Mouse (Mus musculus) naive thymus-derived CD4-positive, alpha-beta T cell, adult 2 months (primary cell): ENCODE results near the gene Mbd5.

Source experiments
- DNase-seq: peaks from one replicate; pipeline ENCODE4 v3.0.0-alpha.2; 2011; ENCODE audit warnings: low read depth

Mbd5 gene

DNA sequence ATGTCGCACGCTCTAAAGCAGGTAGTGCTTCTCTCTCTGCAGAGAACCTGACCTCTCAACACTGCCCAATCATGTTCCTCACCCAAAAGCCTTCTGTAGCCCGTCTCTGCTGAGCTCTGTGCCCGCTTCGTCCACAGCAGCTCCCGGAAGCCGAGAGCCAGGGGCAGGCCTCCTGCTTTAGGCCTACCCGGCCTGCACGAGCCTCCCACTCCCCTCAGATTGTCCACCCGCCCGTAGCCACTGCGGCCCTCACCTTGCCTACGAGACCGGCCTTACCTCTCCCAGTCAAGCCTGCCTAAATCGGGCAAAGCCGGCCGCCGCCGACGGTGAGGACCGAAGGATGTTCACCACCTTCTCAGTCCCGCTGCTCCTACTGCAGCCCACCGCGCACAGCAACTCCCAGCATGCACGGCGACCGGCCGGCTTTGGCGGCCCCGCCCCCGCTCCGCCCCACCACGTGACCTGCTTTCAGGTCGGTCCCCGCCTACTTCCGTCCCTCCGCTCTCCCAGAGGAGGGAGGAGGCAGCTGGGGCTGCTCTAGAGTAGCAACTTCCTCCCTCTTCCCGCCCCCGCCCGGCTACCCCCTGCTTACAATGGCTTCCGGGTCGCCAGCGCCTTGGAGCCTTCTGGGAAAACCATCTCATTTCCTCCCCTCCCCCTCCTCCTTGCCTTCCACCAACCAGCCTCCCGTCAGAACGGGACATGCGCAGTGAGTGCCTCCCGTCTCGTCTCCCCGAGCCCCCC, at the start of gene Mbd5:
TSS of gene Mbd5 (plus strand) at position 668 of the 744 bp plus-strand sequence.
- peak; percentile 99 for DNase-seq

DNA sequence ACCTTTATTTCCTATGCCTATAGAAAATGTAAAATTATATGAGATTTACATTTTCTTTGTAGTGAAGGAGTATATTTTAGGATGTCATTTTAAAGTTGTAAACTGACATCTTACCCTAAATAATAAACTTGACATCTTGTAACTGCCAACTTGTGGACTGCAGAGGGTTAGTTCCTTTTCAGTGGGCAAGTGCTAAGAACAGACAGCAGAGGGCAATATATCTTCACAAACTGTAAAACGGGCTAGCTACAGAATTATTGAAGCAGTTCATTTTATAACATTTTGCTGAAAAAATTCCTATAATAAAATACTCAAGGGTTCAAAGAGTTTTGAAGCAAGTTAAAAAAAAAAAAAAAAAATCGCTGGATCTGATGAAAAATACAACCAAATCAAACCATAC, 40.4 kb upstream of the Mbd5 start:
- DNase-seq: peak; percentile 47

DNA sequence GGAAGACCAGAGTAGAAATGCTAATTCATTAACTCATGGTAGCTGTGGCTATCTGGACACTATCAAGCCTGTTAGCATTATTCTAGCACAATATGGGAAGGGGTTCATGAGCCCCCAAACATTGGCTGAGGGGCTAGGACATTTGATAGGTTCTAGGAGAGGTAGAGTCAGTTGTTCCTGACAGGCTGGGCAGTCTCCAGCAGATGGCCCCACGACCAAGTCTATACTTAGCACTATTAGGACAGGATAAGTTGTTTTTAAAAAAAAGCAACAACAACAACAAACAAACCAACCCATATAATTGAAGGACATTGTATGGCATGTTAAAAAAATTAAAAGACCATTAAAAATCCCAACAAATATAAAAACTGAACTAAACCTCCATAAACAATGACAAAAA, 35.1 kb upstream of the Mbd5 start:
- no peak for DNase-seq

DNA sequence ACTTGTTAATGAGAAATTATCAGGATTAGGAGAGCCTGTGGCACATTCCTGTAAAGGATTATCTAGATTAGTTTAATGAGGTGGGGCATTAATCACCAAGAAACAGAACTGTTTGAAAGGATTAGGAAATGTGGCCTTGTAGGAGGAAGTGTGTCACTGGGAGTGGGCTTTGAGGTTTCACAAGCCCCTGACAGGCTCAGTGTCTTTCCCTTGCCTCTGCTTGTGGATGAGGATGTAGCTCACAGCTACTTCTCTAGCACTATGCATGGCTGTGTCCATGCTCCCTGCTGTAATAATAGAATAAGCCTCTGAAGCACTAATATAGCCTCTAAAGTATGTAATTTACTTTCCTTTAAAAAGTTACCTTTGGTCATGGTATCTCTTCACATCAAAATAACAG, 33.5 kb upstream of the Mbd5 start:
- no peak for DNase-seq

DNA sequence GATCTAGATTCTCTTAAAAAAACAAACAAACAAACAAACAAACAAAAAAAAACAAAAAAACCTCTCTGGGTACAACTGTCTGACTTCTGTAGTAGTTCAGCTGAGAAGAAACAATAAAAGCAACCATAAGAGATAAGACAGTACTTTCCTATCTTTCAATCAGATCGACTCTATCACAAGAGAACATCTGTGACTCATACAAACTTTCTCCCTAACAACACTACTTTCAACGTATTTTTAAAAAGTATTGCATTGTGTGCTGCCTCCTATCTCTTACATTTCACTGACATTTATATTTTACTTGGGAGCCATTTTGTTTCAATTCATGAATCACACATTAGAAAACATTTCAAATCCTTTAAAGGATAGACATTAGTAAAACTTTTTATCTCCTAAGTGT, 14.2 kb upstream of the Mbd5 start:
- DNase-seq: no peak

DNA sequence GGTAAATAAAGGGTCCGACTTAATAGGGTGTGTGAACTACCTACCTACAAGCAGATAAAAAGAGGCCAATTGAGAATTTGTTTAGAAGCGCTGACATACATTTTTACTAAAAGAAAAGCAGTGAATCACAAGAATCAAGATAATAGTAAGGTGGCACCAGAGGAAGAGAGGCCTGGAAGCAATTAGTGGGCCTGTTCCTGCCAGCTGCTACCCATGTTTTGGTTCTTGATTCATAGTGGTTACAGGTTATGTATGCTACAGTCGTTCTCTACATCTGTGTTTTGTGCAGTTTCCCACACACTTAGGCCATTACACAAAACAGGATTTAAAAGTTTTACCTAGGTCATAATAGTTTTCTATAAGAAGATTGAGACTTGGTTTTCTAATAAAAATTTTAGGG, 1.5 kb upstream of the Mbd5 start:
- no peak for DNase-seq

DNA sequence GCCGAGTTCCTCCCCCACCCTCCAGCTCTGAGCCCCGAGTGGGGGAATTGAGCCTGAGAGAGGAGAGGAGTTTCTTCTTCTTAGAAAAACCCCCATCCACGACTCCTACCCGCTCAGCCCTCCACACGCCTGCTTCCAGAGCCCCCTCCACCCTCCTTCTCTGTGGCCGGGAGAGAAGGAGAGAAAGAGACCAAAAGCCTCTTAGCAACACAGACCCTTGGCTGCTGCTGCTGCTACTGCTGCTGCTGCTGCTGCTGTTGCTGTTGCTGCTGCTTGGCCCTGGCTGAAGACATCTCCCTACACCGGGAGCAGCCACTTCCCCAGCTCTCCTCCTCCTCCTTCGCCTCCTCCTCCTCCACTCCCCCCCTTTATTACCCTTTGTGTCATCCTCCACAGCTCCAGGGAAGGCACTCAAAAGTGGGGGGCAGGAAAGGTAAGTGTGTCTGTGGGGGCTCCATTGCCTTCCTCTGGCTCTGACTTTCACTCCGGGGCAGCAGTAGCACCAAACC, 489 bp downstream of the Mbd5 start:
- no peak for DNase-seq

DNA sequence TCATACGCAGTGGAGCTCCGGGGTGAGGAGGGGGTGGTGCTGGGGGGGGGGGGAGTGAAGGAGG, 776 bp downstream of the Mbd5 start, which contains the start of gene Orc4:
TSS of gene Orc4 (minus strand) at position 26 of the 64 bp plus-strand sequence.
- no peak for DNase-seq

DNA sequence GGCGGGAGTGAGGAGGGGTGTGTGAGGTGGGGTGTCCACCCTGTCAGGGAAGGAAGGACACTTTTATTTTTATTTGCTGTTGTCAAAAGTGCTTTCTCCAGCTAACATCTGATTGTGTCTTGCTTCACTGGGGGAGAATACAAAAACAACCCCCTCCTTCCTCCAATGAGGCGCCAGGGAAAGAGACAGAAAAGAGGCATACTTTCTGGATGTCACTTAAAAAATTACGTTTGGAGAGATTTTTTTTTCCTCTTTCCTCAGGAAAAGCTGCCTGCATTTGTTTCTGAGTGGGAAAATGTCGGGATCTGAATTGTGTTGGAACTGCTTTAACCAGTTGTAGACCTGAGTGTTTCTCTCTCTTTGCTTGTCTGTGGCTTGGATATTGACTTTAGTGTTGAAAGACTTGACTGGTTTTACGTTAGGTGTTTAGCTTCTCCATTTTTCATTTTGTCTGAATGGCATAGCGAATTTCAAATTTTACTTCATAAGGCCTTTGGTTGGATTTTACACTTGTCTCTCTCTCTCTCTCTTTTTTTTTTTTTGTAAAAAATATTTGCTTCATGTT, 1.1 kb downstream of the Mbd5 start:
- peak; percentile 29 for DNase-seq

DNA sequence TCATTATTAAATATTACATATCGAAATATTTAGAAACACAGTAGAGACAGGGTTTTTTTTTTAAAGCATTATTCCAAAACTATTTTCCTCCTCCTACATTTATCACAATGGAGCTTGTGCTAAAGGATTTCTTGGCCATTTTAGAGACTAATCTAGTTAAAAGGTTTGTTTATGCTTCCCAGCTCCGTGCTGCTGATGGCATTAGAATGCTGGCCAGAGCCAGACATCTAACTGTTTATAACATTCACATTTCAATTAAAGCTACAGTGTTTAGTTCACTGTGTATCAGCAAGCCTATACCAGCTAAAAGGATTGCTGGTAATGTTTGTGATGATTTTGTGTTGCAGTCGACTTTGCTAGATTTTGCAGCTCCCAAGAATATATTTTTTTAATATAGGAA, 7.3 kb downstream of the Mbd5 start:
- no peak for DNase-seq

DNA sequence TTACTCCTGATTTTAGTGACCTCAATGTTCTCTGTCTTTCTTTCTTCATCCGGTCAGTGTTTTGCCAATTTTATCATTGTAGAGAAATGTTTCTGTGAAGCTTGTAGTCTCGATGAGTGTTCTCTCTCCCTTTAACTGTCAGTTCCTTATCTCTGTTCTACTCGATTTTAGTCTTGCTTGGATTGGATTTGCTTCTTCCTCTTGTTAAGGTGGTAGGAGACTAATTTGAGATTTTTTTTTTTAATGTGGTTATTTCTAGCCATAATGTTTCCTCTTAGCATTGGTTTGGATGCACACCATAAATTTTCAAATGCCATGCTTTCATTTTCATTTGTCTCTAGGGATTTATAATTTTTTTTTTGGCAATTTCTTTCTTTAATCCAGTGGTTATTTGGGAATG, 29.6 kb downstream of the Mbd5 start:
- DNase-seq: no peak

DNA sequence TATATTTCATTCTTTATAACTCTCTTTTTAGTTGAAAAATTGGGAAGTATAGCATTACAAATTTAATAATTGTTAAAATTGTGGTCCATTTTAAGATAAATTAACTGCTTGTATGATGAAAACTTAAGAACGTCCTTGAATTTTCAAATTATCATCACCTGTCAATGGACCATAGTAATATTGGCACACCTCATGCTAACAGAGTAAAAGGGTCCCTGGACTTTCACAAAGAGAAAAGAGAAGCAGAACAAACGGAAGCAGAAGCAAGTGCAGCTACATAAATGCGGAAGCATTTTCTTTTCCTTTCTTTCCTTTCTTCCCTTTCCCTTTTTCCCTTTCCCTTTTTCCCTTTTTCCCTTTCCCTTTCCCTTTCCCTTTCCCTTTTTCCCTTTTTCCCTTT, 41.0 kb downstream of the Mbd5 start:
- DNase-seq: no peak

DNA sequence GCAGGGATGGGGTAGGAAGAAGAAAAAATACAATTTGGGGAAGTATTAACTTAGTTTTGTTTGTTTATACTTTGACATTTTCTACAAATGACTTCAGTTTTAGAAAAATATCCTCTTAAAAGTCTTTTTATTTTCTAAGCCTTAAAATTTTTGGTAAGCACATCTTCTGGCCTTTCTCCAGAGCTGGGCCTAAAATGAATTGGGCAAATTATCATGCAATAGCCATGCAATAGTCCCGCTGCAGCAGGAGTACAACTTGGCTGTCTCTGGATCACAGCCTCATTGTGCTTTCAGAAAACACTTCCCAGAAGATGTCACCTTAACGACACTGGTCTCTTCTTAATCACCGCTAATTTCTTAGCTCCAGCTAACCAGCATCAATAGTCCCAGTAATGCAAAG, 91.2 kb downstream of the Mbd5 start:
- DNase-seq: no peak

DNA sequence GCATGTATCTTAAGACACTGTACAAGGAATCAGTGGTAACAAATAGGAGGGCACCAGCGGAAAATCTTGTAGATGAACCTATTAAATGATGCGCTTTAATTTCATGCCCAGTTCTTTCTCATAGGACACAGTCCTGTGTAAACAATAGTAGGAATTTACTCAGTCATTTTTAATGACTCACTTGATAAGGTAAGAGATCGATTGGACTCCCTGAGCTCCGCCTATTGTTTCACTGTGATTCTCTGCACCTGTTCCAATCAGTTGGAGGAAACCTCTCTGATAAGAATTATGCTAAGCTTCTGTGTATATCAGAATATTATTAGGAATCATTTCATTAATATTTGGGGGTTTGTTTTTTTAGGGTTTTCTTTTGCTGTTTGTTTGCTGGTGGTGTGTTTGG, 100.7 kb downstream of the Mbd5 start:
- no peak for DNase-seq

DNA sequence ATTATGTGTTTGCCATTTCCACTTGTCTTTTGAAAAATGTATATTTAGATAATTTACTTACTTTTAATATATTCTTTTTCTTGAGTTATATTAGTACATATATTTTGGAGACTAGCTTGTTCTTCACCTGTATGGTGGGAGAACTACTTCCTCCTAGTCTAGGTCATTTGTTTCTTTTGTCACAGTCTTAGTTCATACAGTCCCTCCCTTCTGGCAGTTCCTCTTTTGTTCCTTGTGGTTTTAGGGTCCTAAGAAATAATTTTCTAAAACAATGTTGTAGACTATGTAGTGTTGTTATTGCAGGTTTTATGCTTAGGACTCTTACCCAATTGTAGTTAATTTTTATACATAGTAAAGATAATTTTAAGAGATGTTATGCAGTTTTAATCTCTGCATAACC, 118.6 kb downstream of the Mbd5 start:
- DNase-seq: no peak

DNA sequence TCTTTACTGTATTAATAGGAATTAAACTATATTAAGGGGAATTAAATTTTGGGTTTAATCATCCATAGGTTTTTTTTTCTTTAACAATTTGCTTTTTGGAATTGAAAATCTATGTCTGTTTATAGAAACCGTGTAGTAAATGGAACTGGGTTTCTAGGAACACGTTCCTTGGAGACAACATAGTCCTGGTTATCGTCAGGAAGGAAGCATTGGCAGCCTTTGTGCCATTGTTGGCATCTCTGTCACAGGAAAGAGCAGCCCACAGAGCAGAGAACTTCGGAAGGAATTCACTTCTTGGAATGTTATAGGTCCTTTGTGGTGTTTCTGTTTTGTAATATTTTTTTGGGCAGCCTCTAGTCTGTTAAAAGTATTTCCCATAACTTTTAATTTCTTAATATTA, 135.7 kb downstream of the Mbd5 start:
- no peak for DNase-seq

DNA sequence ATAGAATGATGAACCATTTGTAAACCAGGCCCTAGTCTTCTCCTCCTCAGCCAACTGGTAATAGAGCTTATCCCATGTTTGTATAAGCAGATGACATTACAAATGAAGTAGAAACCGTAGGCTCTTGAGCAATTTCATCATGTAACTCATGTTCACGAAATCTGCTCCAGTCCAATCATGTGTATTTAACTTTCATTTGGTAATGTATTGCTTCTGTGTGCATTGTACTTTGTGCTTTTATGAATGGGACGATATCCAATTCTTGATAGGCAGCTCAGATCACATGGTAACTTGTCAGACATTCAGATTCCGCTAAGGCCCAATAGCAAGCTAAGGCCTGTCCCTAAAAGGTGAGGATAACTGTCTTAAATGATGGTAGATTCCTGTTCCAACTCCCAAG, 141.5 kb downstream of the Mbd5 start:
- no peak for DNase-seq

DNA sequence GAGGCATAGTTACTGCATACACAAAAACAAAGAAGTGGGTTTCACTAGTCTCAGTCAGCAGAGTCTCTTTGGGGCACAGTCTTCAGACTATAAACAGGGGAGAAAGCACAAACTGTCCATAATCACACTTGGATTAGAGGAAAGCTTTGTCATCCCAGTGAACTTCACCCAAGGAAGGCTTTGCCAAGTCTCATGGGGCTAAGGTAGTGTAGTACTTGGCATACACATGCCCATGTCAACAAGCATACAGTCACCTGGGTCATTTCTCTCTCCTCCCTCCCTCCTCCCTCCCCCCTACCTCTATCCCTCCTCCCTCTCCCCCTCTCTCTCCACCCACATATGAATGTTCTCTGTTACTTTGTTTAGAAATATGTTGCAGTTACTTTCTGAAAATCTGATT, 147.5 kb downstream of the Mbd5 start:
- DNase-seq: no peak

DNA sequence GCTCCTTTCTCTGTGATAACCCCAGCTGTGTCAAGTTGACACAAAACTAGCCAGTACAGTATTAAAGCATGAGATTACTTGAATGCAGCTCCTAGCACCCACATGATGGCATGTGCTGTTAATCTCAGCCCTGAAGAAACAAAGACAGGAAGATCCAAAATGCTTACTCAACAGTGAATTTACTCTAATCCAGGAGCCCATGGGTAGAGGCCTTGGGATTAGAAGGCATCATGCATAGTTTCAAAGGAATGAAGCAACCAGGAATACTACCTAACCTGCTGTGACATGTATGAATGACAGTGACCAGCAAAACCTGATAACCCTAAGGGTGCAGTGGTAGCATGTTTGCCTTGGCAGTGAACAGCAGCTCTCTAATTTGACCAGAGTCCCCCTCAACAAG, 159.6 kb downstream of the Mbd5 start:
- no peak for DNase-seq

DNA sequence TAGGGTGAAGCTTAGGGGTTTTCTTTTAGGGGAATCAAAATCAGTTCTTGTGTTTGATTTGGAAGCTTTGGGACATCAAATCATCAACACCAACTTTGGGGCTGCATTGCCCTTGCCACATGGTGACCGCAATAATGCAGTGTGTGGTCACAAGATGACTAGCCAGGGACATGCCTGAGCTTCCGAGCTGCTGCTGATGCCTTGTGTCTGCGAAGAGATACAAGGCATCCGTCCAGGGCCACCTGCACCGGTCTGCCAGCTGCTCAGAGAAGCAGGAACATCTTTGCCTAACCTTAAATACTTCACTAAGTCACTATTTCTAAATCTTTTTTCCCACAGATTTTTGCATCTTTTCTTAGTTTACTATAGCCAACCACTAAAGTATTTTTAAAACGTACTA, 170.6 kb downstream of the Mbd5 start:
- no peak for DNase-seq

DNA sequence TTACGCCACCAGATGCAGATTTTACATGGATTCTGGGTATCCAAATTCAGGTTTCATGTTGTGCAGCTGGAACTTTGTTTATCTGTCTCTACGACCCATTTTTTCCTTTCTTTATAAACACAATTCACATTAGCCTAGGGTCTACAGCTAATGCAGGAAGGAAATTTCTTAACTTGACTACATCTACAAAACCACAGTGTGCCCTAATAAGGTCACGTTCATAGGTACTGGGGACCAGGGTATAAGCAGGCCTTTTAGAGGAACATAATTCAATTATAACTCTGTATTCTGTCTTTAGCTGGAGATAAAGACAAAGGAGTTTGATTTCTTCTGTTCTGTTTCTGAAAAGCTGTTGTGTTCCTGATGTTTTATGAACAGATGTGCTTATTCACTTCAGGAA, 172.3 kb downstream of the Mbd5 start:
- DNase-seq: no peak

DNA sequence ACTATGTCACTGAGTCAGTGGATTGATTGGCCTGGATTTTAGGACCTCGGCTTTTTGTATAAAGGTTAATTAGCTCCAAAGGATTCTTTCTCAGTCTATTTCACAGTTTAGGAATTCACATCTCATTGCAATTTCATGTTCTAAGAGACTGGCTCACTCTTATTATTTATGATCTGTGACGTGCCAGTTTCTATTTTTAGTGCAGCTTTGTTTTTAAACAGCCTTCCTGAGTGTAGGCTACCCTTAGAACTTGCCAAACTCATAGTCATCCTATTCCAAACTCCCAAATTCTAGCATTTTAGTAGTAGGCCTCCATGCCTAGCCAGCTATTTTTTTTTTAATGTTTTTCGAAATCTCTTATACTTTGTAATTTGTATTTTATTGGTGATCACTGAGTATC, 192.9 kb downstream of the Mbd5 start:
- DNase-seq: no peak

DNA sequence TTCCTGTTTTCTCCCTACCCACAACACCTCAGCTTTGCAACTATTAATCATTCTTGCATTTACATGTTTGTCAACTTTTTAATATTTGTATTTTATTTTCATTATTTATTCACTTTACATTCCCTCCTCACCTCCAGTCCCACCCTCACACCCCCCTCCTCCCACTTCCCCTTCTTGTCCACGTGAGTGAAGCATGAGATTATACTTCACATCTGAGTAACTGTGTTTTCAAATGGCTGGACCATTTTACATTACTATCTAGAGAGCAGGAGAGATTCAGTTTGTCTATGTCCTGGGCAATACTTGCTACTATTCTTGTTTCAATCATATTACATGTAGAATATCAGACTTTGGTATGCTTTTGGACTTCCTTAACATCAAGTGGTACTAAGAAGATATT, 204.3 kb downstream of the Mbd5 start:
- no peak for DNase-seq

DNA sequence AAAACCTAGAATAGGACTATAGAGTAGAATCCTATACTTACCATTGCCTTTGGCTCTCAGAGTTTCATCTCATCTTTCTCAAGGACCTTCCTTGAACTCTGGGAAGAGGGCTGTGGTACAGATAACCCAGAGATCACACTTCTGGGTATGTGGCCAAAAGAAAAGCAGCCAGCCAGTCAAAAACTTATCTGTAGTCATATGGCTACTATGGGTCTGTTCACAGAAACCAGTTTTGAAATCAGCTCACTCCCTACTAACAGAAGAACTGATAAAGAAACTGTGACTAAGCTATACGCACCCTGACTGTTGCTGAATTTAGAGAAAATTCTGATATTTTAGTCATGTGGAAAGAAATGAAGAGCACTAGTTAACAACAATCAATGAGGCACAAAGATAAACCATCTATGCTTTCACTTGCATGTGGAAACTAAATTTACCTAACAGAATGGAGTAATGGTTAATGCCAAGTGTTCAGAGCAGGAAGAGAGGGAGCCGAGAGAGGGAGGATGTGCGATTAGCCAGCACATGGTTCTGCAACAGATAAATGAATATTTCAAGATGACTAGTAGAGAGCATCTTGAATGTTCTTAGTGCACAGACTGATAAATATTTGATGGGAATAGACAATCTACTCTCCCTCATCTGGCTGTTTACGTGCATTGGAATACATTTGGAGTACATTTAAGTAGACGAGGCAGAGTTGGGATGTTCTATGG, 211.1 kb downstream of the Mbd5 start:
- DNase-seq: no peak
